22 mouse cellular contexts compared by ENCODE assay signal in the genomic region with DNA sequence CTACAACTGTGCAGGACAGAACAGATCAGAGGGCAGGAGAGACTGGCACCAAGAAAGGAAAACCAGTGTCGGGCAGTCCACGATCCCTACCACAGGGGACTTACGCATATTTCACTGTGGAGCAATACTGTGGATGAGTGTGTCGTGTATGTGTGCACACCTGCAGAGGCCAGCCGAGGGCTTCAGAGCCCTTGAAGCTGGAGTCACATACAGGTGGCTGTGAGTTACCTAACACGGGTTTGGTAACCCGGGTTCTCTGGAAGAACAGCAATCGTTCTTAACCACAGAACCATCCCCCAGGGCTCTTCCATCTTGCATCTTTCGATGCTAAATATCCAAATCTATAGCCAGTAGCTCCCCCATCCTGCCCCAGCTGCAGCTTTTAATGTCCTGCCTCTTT.
DNase-seq lines count a peak whose midpoint lies in the region; ATAC-seq and TF ChIP-seq lines count a peak whose summit lies in the region.
"Had no signal": no experiment of that assay in that cellular context is flagged by ENCODE, and none has a peak within 500 bp of the region (broad histone marks: within the 10 kb centered on the region; RNA-seq: fewer than 3 reads in every experiment).

No protein-coding gene starts in this region.

- no peaks in the 10 kb centered on the region for H3K27me3 ChIP-seq in lung, postnatal 0 days (replicated peaks; ENCODE audit: insufficient read depth, low read length)
- H3K27me3 ChIP-seq: CH12.LX, Patski had no signal

- no peaks in the 10 kb centered on the region for H3K36me3 ChIP-seq in lung, postnatal 0 days (ENCODE audit: insufficient read depth, low read length)
- H3K36me3 ChIP-seq: G1E had no signal

- H3K4me2 ChIP-seq in lung, postnatal 0 days (replicated peaks; ENCODE audit: low read depth, low read length): no peak overlapping the region

- WGBS in lung, postnatal 0 days: 75% methylated on average over 9 of the region's 9 CpGs

- peaks cover 12% of the 10 kb centered on the region for H3K4me1 ChIP-seq in lung, postnatal 0 days (ENCODE audit: insufficient read depth, low read depth, low read length)

- TF ChIP-seq EP300 in lung, postnatal 0 days (IDR thresholded peaks at IDR 0.05): no peak

- H3K9me3 ChIP-seq in lung, postnatal 0 days (ENCODE audit: low read length): no peaks in the 10 kb centered on the region
- H3K9me3 ChIP-seq: G1E had no signal

- no peak overlapping the region for H3K27ac ChIP-seq in lung, postnatal 0 days (ENCODE audit: low read length)

- ATAC-seq in lung, postnatal 0 days: peak; percentile 80
- no peak for ATAC-seq in inflammation-experienced regulatory T-cells, adult 6 months
- ATAC-seq: activated CD4-positive, CD25-positive, alpha-beta regulatory T cell, adult 4 months; CD4-positive, CD25-positive, alpha-beta regulatory T cell, adult 4 months; Patski had no signal

- DNase-seq in lung, postnatal 0 days (ENCODE audit: low spot score): peak; percentile 53
- DNase-seq in lung, postnatal 14 days: no peak
- DNase-seq in lung, postnatal 25 days (ENCODE audit: low spot score): peak; percentile 29
- no peak for DNase-seq in lung, postnatal 10 days
- peak; percentile 24 for DNase-seq in thymus, postnatal 0 days (ENCODE audit: low spot score)
- DNase-seq in thymus, postnatal 36 days: no peak
- DNase-seq in fat pad, adult 2 months (ENCODE audit: extremely low read depth, low read depth, low spot score): peak; percentile 73
- DNase-seq: adrenal gland, adult 2 months; adrenal gland, adult 8-10 months; adrenal gland, postnatal 10 days; adrenal gland, postnatal 14 days; adrenal gland, postnatal 25 days; adrenal gland, postnatal 36 days; B cell, adult 2 months; cerebellum, adult 11 months; cerebellum, adult 11-12 months had no signal

- H3K9ac ChIP-seq in lung, postnatal 0 days (replicated peaks; ENCODE audit: low read depth): no peak overlapping the region

- H3K4me3 ChIP-seq in lung, postnatal 0 days (ENCODE audit: low read depth, low read length): no peak overlapping the region

- TF ChIP-seq CTCF in lung, postnatal 0 days (IDR thresholded peaks at IDR 0.05): peak; percentile 41

Comparison
In these comparisons a context has a peak if more than half of its experiments do, and no peak if none do; other contexts are left out.
1. DNase-seq: peak in lung, postnatal 0 days (single experiment), lung, postnatal 25 days (single experiment), thymus, postnatal 0 days (single experiment) and fat pad, adult 2 months (single experiment); none in lung, postnatal 14 days (single experiment), lung, postnatal 10 days (single experiment) and thymus, postnatal 36 days (0 of 2).